Mouse (Mus musculus): ENCODE measurements around the gene Gstz1. TPM values are rescaled to one million over a fixed set of nuclear protein-coding genes. Genes with fewer than 3 reads are reported as not detected.
"Not testable (repeated sequence)": the region's sequence is repeated elsewhere in the genome, so short reads cannot be mapped to it uniquely, and the experiment has no call there.

Gene Gstz1
- polyA plus RNA-seq, 1 experiment from 2014 or later, result 37.1 TPM

DNA sequence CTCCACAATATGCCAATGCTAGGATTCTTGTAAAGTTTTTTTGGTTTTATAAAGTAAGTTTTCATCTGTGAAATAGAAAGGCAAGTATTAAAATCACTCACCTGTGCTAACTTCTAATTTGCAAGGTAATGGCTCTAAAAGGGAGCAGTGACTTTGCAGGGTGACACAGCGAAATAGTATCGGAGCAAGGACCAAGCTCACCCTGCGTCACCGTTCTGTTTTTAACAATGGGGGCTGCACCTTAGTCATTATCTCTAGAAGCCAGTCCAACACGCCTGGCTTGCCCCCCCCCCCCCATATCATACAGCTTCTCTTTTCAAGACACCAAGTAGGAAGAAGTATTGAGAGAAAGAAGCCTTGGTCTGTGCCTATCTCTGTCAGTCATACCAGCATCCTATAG, 13.8 kb downstream of the Gstz1 start:
- H3K4me2 ChIP-seq (replicated peaks), result no peak overlapping the region
- H3K4me1 ChIP-seq, result peaks cover 8% of the 10 kb centered on the region; the same call in 1 of the 2 replicates
- no peak overlapping the region for H3K27ac ChIP-seq
- no peaks in the 10 kb centered on the region; the same call in 1 of the 2 replicates for H3K9me3 ChIP-seq
- WGBS, result 93% methylated on average over 5 of the region's 5 CpGs
- H3K4me3 ChIP-seq, result no peak overlapping the region
- H3K36me3 ChIP-seq, result peaks cover 49% of the 10 kb centered on the region
- no peak for ATAC-seq (ENCODE audit: low FRiP score, low read depth)
- no peaks in the 10 kb centered on the region for H3K27me3 ChIP-seq
- no peak overlapping the region for H3K9ac ChIP-seq

DNA sequence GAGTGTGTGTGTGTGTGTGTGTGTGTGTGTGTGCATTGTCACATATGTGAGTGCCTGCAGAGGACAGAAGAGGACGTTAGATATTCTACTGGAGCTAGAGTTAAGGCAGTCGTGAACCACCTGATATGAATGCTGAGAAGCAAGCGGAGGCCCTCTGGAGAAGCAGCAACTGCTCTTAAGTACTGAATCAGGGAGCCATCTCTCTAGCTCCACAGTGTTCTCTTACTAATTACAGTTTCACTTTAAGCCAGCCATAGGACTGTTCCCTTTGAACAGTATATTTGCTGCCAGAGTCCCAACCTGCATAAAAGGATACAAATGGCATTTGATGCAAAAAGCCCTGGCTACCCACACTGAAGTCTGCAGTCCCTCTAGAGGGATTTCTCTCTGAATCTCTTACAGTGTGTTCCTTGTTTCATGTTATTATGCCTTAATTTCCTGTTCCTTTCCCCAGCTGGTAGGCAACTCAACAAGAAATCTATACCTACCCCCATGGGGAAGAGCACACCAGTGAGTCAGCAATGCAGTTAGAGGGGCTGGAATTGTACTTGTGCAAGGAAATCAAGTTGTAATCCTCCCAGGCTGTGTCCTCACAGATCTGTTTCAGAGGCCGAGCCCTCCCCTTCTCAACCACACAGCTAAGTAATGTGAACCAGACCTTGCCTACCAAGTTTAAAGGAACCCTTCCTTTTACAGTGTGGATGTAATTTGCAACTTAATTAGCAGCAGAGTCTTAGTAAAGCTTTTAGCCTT, 28.4 kb downstream of the Gstz1 start:
- Histone ChIP-seq H3K27me3 (no peaks in the 10 kb centered on the region), H3K9ac (no peak overlapping the region), H3K27ac (peak overlapping the region; percentile 39; the same call in 1 of the 2 replicates), H3K4me2 (replicated peaks) (peak overlapping the region; percentile 11; the same call in 1 of the 2 replicates), H3K4me1 (peaks cover 30% of the 10 kb centered on the region), H3K4me3 (no peak overlapping the region), H3K36me3 (peaks cover 41% of the 10 kb centered on the region), H3K9me3 (no peaks in the 10 kb centered on the region)
- ATAC-seq (ENCODE audit: low FRiP score, low read depth), result peak; percentile 89
- 37% methylated on average over 4 of the region's 4 CpGs for WGBS

DNA sequence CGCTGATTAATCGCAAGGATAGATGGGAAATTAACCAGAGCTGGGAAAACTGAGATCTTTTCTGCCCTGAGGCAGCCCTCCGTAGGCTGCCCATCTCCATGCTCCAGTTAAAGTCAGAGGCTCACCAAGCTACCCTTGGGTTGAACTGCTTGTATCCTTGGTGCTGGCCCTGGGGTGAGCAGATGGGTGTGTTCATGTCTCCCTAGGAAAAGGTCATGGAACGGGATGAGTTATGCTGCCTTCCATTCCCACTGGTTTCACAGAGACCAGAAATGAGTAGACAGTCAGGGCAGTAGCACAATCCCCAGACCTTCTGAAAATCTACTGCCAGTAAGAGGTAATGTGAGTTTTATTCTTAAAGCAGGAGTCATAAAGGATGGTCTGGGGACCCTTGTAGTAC, 30.7 kb downstream of the Gstz1 start:
- H3K27me3 ChIP-seq, result no peaks in the 10 kb centered on the region
- no peak overlapping the region for H3K27ac ChIP-seq
- peaks cover 22% of the 10 kb centered on the region for H3K36me3 ChIP-seq
- 93% methylated on average over 4 of the region's 4 CpGs for WGBS
- no peak overlapping the region for H3K4me3 ChIP-seq
- no peak overlapping the region for H3K4me2 ChIP-seq (replicated peaks)
- no peak for ATAC-seq (ENCODE audit: low FRiP score, low read depth)
- H3K9me3 ChIP-seq, result no peaks in the 10 kb centered on the region
- H3K9ac ChIP-seq, result no peak overlapping the region
- H3K4me1 ChIP-seq, result peaks cover 30% of the 10 kb centered on the region

DNA sequence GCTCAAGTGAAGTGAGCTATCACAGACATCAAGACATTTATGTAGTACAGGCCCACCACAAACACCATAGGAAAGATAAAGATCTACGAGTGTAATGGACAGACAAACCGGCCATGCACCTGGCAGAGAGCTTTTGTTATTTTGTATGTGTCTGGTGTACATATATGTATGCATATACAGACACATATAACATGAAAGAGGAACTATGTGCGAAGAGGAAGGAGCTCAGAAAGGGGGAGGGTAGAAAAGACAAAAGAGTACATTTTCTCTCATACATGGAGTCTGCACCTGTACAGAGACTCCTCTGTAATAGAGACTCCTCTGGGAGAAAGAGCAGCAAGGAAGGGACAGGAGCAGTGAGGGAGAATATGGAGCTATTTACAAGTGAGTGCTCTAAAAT, 46.0 kb downstream of the Gstz1 start:
- Histone ChIP-seq H3K4me3 (no peak overlapping the region), H3K4me1 (peaks cover 13% of the 10 kb centered on the region), H3K27ac (no peak overlapping the region), H3K36me3 (no peaks in the 10 kb centered on the region), H3K4me2 (replicated peaks) (no peak overlapping the region), H3K9me3 (no peaks in the 10 kb centered on the region), H3K9ac (no peak overlapping the region), H3K27me3 (no peaks in the 10 kb centered on the region)
- ATAC-seq (ENCODE audit: low FRiP score, low read depth), result no peak
- WGBS, result 88% methylated on average over 3 of the region's 3 CpGs

DNA sequence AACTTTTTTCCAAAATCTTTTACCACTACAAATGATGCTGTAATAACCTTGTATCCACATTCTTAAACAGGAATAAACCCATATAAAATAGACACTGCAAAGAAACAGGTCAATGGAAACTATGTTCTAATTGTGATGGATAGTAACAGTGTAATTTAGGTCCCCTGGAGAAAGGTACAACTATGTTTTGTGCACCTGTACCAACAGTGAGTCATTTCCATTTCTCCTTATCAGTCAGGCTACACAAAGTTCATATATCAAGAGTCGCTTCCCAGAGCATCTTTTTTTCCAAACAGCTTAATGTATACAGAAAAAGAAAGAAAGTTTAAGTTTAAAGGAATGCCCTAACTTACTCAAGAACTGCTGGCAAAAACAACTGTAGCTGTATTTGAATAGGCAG, 48.1 kb downstream of the Gstz1 start:
- peaks cover 23% of the 10 kb centered on the region for H3K4me1 ChIP-seq
- H3K27ac ChIP-seq, result no peak overlapping the region
- H3K9ac ChIP-seq, result no peak overlapping the region
- no peaks in the 10 kb centered on the region for H3K9me3 ChIP-seq
- no peaks in the 10 kb centered on the region for H3K27me3 ChIP-seq
- 95% methylated on average over 1 of the region's 1 CpGs for WGBS
- ATAC-seq (ENCODE audit: low FRiP score, low read depth), result no peak
- no peak overlapping the region for H3K4me2 ChIP-seq (replicated peaks)
- H3K4me3 ChIP-seq, result no peak overlapping the region
- H3K36me3 ChIP-seq, result no peaks in the 10 kb centered on the region

DNA sequence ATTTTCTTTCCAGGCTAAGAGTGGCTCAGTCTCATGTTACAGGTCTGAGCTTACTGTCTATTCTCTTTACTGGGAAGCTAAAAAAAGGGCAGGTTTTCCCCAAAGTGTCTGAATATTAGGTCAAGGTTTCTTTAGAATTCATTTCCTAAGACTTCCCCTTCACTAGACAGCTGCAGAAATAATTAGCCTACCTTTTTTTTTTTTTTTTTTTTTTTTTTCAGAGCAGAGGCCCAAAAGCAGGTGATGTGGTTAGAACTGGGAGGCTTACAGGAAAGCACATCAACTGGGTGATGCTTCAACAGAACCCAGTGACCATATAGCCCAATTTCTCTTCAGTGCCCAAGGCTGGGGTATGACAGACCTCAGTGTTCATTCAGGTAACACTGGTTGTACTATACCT, 49.3 kb downstream of the Gstz1 start:
- H3K4me1 ChIP-seq, result peaks cover 23% of the 10 kb centered on the region
- ATAC-seq (ENCODE audit: low FRiP score, low read depth), result no peak

DNA sequence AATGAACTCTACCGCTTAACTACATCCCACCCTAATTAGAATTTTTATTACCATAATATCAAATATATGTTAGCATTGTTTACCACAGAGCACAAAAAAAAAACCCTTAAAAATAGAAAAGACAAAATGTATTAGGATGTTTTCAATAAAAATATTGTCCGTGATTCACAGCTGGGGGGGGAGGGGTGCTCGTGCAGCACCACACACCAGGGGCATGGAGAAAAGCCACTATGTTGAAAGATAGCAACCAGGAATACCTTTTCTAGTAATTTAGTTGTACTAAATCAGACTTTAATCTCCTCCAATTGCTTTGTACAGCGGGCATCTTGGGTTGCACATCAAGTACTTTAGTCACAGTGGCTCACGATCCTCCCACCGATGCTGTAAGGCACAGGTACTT, 51.8 kb downstream of the Gstz1 start:
- Histone ChIP-seq H3K9me3 (no peaks in the 10 kb centered on the region), H3K9ac (peak overlapping the region; percentile 88; the same call in 1 of the 2 replicates), H3K27me3 (0 out of 2 replicates have a peak, but pooled peaks cover 7% of the 10 kb centered on the region), H3K4me2 (replicated peaks) (peak overlapping the region; percentile 87), H3K27ac (no peak overlapping the region), H3K36me3 (no peaks in the 10 kb centered on the region), H3K4me3 (peak overlapping the region; percentile 86), H3K4me1 (peaks cover 23% of the 10 kb centered on the region)
- ATAC-seq (ENCODE audit: low FRiP score, low read depth), result no peak
- WGBS, result 43% methylated on average over 6 of the region's 6 CpGs

More for the DNA sequence above, 49.3 kb downstream of the Gstz1 start:
- H3K9me3 ChIP-seq, result no peaks in the 10 kb centered on the region
- H3K27ac ChIP-seq, result no peak overlapping the region
- no peak overlapping the region for H3K4me3 ChIP-seq
- H3K4me2 ChIP-seq (replicated peaks), result no peak overlapping the region
- H3K9ac ChIP-seq, result no peak overlapping the region
- H3K27me3 ChIP-seq, result 0 out of 2 replicates have a peak, but pooled peaks cover 7% of the 10 kb centered on the region
- H3K36me3 ChIP-seq, result no peaks in the 10 kb centered on the region

- Histone ChIP-seq H3K27ac (peak within 1 kb of the TSS; percentile 58; the same call in 1 of the 2 replicates), H3K9ac (peak within 1 kb of the TSS; percentile 88), H3K4me3 (peak within 1 kb of the TSS; percentile 86), H3K9me3 (no peaks in the 10 kb centered on the region), H3K27me3 (0 out of 2 replicates have a peak, but pooled peaks cover 7% of the 10 kb centered on the region), H3K36me3 (no peaks in the 10 kb centered on the region), H3K4me1 (peaks cover 23% of the 10 kb centered on the region), H3K4me2 (replicated peaks) (peak within 1 kb of the TSS; percentile 87)
- WGBS, result under 1% methylated on average over 37 of the region's 38 CpGs
- ATAC-seq (ENCODE audit: low FRiP score, low read depth), result peak; percentile 20
These were observed 52.4 kb downstream of the Gstz1 start, which contains the start of gene Samd15 for GRCm38 (mm10) chr12:87199206-87199972. Samd15 (plus strand) TSS chr12:87199723.

- Histone ChIP-seq H3K9me3 (no peaks in the 10 kb centered on the region), H3K27me3 (0 out of 2 replicates have a peak, but pooled peaks cover 7% of the 10 kb centered on the region), H3K4me3 (peak within 1 kb of the TSS; percentile 86), H3K4me2 (replicated peaks) (peak within 1 kb of the TSS; percentile 87), H3K4me1 (peaks cover 23% of the 10 kb centered on the region), H3K9ac (peak within 1 kb of the TSS; percentile 88), H3K36me3 (no peaks in the 10 kb centered on the region), H3K27ac (peak within 1 kb of the TSS; percentile 58; the same call in 1 of the 2 replicates)
- 0% methylated on average over 64 of the region's 70 CpGs for WGBS
- peak; percentile 95 for ATAC-seq (ENCODE audit: low FRiP score, low read depth)
These were observed 53.1 kb downstream of the Gstz1 start, which contains the start of gene Tmed8 for GRCm38 (mm10) chr12:87199973-87200586. Tmed8 (minus strand) TSS chr12:87200454.

GRCm38 (mm10) chr12:87201694-87202093, 54.7 kb downstream of the Gstz1 start:
- Histone ChIP-seq H3K9me3 (no peaks in the 10 kb centered on the region), H3K4me3 (no peak overlapping the region), H3K36me3 (no peaks in the 10 kb centered on the region), H3K27me3 (0 out of 2 replicates have a peak, but pooled peaks cover 7% of the 10 kb centered on the region), H3K9ac (no peak overlapping the region), H3K4me1 (peaks cover 22% of the 10 kb centered on the region), H3K4me2 (replicated peaks) (no peak overlapping the region), H3K27ac (no peak overlapping the region)
- 67% methylated on average over 5 of the region's 5 CpGs for WGBS
- no peak for ATAC-seq (ENCODE audit: low FRiP score, low read depth)

DNA sequence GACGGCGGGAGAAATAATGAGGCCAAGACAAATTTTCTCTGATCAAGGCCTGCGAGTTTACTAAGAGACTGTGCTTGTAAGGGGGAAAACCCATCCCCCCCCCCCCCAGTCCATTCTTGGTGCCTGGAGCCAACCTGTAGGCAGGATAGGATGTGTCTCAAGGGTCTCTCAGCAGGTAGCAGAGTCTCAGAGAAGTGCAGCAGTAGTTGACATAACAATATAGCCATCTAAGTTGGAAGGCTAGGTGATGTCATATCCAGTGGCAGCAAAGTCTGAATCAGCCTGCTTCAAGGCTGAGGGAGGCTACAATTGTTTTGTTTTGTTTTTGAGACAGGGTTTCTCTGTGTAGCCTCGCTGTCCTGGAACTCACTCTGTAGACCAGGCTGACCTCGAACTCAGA, 58.8 kb downstream of the Gstz1 start:
- not testable (repeated sequence) for H3K27me3 ChIP-seq; H3K36me3 ChIP-seq; H3K9me3 ChIP-seq; ATAC-seq (ENCODE audit: low FRiP score, low read depth); H3K9ac ChIP-seq; H3K27ac ChIP-seq; H3K4me1 ChIP-seq; H3K4me3 ChIP-seq; H3K4me2 ChIP-seq (replicated peaks)
- 89% methylated on average over 5 of the region's 5 CpGs for WGBS

All from limb, embryonic 13.5 days (tissue).